Comparison of ENCODE assay signal across 8 mouse cellular contexts in the genomic region with DNA sequence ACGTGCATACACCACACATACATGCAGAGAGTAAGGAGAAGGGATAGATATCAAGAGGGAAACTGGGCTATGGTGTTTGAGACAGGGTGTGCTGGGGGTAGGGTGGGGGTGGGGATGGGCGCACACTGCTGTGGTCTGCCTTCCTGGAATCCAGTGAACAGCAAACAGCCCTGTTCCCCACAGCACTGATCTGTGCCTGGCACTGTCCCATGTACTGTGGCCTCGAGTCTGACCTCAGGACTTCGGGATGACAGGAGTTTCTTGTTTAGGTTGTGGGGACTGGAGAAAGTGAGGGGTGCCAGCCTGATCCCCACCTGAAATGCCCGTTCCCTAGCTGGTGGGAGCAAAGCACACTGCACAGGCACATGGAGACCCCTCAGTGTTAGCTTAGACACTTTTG. TPM values are rescaled to one million over a fixed set of nuclear protein-coding genes. Genes with fewer than 3 reads are reported as not detected.
DNase-seq lines count a peak whose midpoint lies in the region; ATAC-seq and TF ChIP-seq lines count a peak whose summit lies in the region.
"Had no signal": no experiment of that assay in that cellular context is flagged by ENCODE, and none has a peak within 500 bp of the region (broad histone marks: within the 10 kb centered on the region; RNA-seq: fewer than 3 reads in every experiment).

Gm10277 (minus strand) TSS at position 41 of the 400 bp plus-strand sequence.

- H3K9me3 ChIP-seq in ES-E14 (ENCODE audit: control insufficient read depth, insufficient read depth, low read depth, low read length), result no peaks in the 10 kb centered on the region
- no peaks in the 10 kb centered on the region for H3K9me3 ChIP-seq in liver, embryonic 12.5 days (replicated peaks)

- peak within 1 kb of the TSS; percentile 10; the same call in 1 of the 2 replicates for H3K4me2 ChIP-seq in liver, embryonic 12.5 days

- 31% methylated on average over 5 of the region's 5 CpGs for WGBS in liver, embryonic 12.5 days (ENCODE audit: insufficient replicate concordance)

- no peak for TF ChIP-seq CTCF in bone marrow macrophage, adult 2 months (IDR thresholded peaks at IDR 0.05; ENCODE audit: low read depth, low read length)

- no peaks in the 10 kb centered on the region for H3K36me3 ChIP-seq in ES-E14 (ENCODE audit: control insufficient read depth, insufficient read depth, low read length, poor library complexity, severe bottlenecking)
- H3K36me3 ChIP-seq in liver, embryonic 12.5 days, result peaks cover 11% of the 10 kb centered on the region; the same call in 1 of the 2 replicates

- ATAC-seq in liver, embryonic 12.5 days, result 0 out of 2 replicates have a peak, but pooled peaks have one; percentile 20

- peaks cover 25 to 61% of the 10 kb centered on the region in 2 experiments for H3K4me1 ChIP-seq in ES-E14 (ENCODE audit: control insufficient read depth in 2 of 2, insufficient read depth in 2 of 2, low read length in 2 of 2, poor library complexity in 1 of 2)
- H3K4me1 ChIP-seq in bone marrow macrophage, adult 2 months (ENCODE audit: control insufficient read depth, insufficient read depth, low read length), result peaks cover 48% of the 10 kb centered on the region
- peaks cover 97% of the 10 kb centered on the region for H3K4me1 ChIP-seq in liver, embryonic 12.5 days

- peak within 1 kb of the TSS; percentile 6; the same call in 1 of the 2 replicates for H3K27ac ChIP-seq in ES-E14 (ENCODE audit: insufficient read depth, low read depth, low read length, poor library complexity, severe bottlenecking)
- H3K27ac ChIP-seq in bone marrow macrophage, adult 2 months (ENCODE audit: insufficient read depth, low read depth, low read length), result peak within 1 kb of the TSS; percentile 96
- H3K27ac ChIP-seq in liver, embryonic 12.5 days, result peak within 1 kb of the TSS; percentile 94

- no peak within 1 kb of the TSS for H3K9ac ChIP-seq in ES-E14 (ENCODE audit: insufficient read depth, low read depth, low read length, poor library complexity, severe bottlenecking)
- H3K9ac ChIP-seq in liver, embryonic 12.5 days, result peak within 1 kb of the TSS; percentile 71

- TF ChIP-seq POLR2A in bone marrow macrophage, adult 2 months (IDR thresholded peaks at IDR 0.05; ENCODE audit: borderline replicate concordance, low read depth, low read length), result no peak

- no peak within 1 kb of the TSS for H3K4me3 ChIP-seq in ES-E14 (ENCODE audit: insufficient read depth in 1 of 2, low read depth in 1 of 2, low read length in 2 of 2, poor library complexity in 1 of 2, severe bottlenecking in 1 of 2)
- no peak within 1 kb of the TSS for H3K4me3 ChIP-seq in bone marrow macrophage, adult 2 months (ENCODE audit: insufficient read depth, low read length)
- no peak within 1 kb of the TSS for H3K4me3 ChIP-seq in liver, embryonic 12.5 days

- in situ Hi-C loops in ES-E14 (cut with MboI; ENCODE audit: low sequenced_read_pairs in 2 of 2, unreplicated experiment in 2 of 2), result no loop called here

- DNase-seq in kidney, adult 18-20 months, result peak; percentile 13
- no peak for DNase-seq in kidney, postnatal 4 days
- no peak for DNase-seq in ES-E14 (ENCODE audit: low read depth, low spot score)
- no peak for DNase-seq in spleen, postnatal 10 days (ENCODE audit: low spot score in 2 of 2)
- no peak for DNase-seq in layer of hippocampus, postnatal 36 days

- H3K27me3 ChIP-seq in liver, embryonic 12.5 days (replicated peaks), result no peaks in the 10 kb centered on the region

TF ChIP-seq in ES-E14, 5 proteins besides CTCF, POLR2A, EP300 and RAD21:
- TF ChIP-seq ZC3H11A (IDR thresholded peaks at IDR 0.05; ENCODE audit: borderline replicate concordance, low read depth, low read length) (no peak), ZNF384 (IDR thresholded peaks at IDR 0.05; ENCODE audit: low read depth, low read length) (no peak), HCFC1 (IDR thresholded peaks at IDR 0.05; ENCODE audit: borderline replicate concordance, insufficient read depth, low read length) (no peak), MAFK (IDR thresholded peaks at IDR 0.05; ENCODE audit: insufficient read depth, low read depth, low read length) (no peak), CHD2 (IDR thresholded peaks at IDR 0.05; ENCODE audit: low read depth, low read length) (no peak)

RNA-seq across cellular contexts. Expression of gene Gm10277, which starts in this region (rescaled TPM):
- 0.18 and 0.32 TPM in 2 replicates for total RNA-seq in ES-E14 (2012; rRNA removed)
- polyA plus RNA-seq in bone marrow macrophage, adult 2 months (2012; ENCODE audit: insufficient read depth, insufficient read length, missing spikeins), result not detected in 2 replicates
- polyA plus RNA-seq in liver, embryonic 12.5 days (2016; fragmentation: Nextera tagmentation; extraction: Ambion mirVana), result 1.2 and 1.6 TPM in 2 replicates
- total RNA-seq in layer of hippocampus, postnatal 36 days (2021), result not detected
- total RNA-seq: layer of hippocampus, adult 18-20 months had no signal

Comparison
In these comparisons a context has a peak if more than half of its experiments do, and no peak if none do; other contexts are left out.
1. H3K27ac ChIP-seq: peak in every context shown above with its lines; median percentile 96 in bone marrow macrophage, adult 2 months; 94 in liver, embryonic 12.5 days; 6 in ES-E14.